Mouse (Mus musculus): ENCODE results near the gene Zfp346.

DNA sequence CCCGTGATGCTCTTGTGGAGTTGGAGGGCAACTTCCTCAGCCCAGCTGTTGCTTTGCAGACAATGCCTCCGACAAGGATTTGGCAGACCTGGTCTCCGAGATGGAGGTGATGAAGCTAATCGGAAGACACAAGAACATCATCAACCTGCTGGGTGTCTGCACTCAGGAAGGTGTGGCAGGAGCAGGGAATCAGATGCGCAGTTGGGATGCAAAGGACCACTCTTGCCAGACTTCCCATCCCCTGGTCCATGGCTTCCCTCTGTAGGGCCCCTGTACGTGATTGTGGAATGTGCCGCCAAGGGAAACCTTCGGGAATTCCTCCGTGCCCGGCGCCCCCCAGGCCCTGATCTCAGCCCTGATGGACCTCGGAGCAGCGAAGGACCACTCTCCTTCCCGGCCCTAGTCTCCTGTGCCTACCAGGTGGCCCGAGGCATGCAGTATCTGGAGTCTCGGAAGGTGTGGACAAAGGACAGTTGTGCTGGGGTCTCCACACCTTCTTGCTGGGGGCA, 60.8 kb downstream of the Zfp346 start:
- TF ChIP-seq CTCF (IDR thresholded peaks at IDR 0.05) (no peak), EP300 (IDR thresholded peaks at IDR 0.05) (no peak)
